Mouse (Mus musculus) thymus, postnatal 0 days (tissue): ENCODE data around the gene Ccne1. TPM values are rescaled to one million over a fixed set of nuclear protein-coding genes. Genes with fewer than 3 reads are reported as not detected.

ENCODE experiments used
- DNase-seq: peaks from one replicate; pipeline ENCODE4 v3.0.0-alpha.2; 2015; ENCODE audit warnings: low spot score
- polyA plus RNA-seq: library from polyadenylated mRNA; unstranded; fragments of >200 nt; fragmentation: Nextera tagmentation; extraction: Ambion mirVana; gene quantifications from 2 replicates; pipeline ENCODE4 v1.2.1, GENCODE M21; 2015

Ccne1 gene
- polyA plus RNA-seq, 1 experiment from 2014 or later = 36.2 TPM

GRCm38 (mm10) chr7:38104097-38104496 is 3.2 kb downstream of the Ccne1 start:
- DNase-seq = peak; percentile 86

GRCm38 (mm10) chr7:38094353-38094752 is 13.0 kb downstream of the Ccne1 start:
- peak; percentile 60 for DNase-seq

- DNase-seq = no peak
Measured at GRCm38 (mm10) chr7:38093101-38093500, 14.2 kb downstream of the Ccne1 start.

GRCm38 (mm10) chr7:38089930-38090675 is 17.2 kb downstream of the Ccne1 start:
- peak; percentile 33 for DNase-seq

GRCm38 (mm10) chr7:38088456-38088855 is 18.9 kb downstream of the Ccne1 start:
- no peak for DNase-seq

- no peak for DNase-seq
Measured at GRCm38 (mm10) chr7:38087856-38088255, 19.5 kb downstream of the Ccne1 start.

GRCm38 (mm10) chr7:38086401-38086800 is 20.9 kb downstream of the Ccne1 start:
- DNase-seq = no peak

- peak; percentile 71 for DNase-seq
Measured at GRCm38 (mm10) chr7:38085573-38086211, 21.6 kb downstream of the Ccne1 start.

- peak; percentile 100 for DNase-seq
Measured at GRCm38 (mm10) chr7:38084778-38085572, 22.4 kb downstream of the Ccne1 start.

- DNase-seq = no peak
Measured at GRCm38 (mm10) chr7:38082971-38083370, 24.4 kb downstream of the Ccne1 start.

- no peak for DNase-seq
Measured at GRCm38 (mm10) chr7:38077189-38077588, 30.1 kb downstream of the Ccne1 start.

- no peak for DNase-seq
Measured at GRCm38 (mm10) chr7:38075487-38075886, 31.8 kb downstream of the Ccne1 start.

- DNase-seq = no peak
Measured at GRCm38 (mm10) chr7:38074920-38075319, 32.4 kb downstream of the Ccne1 start.

GRCm38 (mm10) chr7:38074514-38074913 is 32.8 kb downstream of the Ccne1 start:
- no peak for DNase-seq

GRCm38 (mm10) chr7:38073782-38074181 is 33.6 kb downstream of the Ccne1 start:
- DNase-seq = peak; percentile 57

GRCm38 (mm10) chr7:38071065-38071464 is 36.3 kb downstream of the Ccne1 start:
- DNase-seq = no peak

GRCm38 (mm10) chr7:38070663-38071062 is 36.7 kb downstream of the Ccne1 start:
- DNase-seq = no peak

- DNase-seq = no peak
Measured at GRCm38 (mm10) chr7:38064431-38064830, 42.9 kb downstream of the Ccne1 start.

GRCm38 (mm10) chr7:38061060-38061970 is 46.0 kb downstream of the Ccne1 start:
- peak; percentile 87 for DNase-seq

- no peak for DNase-seq
Measured at GRCm38 (mm10) chr7:38059636-38060330, 47.6 kb downstream of the Ccne1 start.
